Mouse (Mus musculus): ENCODE data around the gene Akap13.
"Not testable (repeated sequence)": the region's sequence is repeated elsewhere in the genome, so short reads cannot be mapped to it uniquely, and the experiment has no call there.

Akap13 gene

DNA sequence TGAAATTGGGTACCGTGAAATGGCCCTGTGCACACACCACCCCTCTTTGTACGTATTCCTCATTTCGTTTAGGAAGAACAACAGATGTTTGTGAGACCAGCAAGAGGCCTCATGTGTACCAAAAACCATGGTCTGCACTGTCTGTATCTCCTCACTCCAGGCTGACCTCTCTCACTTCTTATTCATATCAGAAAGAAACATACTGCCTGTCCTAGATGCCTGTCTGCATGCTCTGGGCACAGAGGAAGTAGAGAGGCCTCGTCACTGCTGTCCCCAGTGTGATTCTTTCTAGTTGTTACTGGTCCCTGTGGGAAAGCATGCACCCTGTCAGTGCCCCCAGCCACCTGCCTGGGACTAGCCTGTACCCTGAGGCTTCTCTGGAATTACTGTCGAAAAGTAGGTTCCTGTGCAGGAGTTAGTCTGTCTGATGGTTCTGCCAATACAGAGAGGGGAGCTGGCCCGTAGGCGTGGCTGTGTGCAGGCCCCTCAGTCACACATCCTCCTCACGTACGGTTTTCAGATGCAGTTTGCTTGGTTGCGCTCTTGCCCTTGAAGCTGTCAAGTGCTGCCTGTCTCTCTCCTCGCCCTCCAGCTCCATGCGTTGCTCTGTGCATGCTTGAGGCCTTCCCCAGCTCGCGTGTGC lies 295.9 kb downstream of the Akap13 start:
- intact Hi-C loops (cut with DNase I): no loop called here

DNA sequence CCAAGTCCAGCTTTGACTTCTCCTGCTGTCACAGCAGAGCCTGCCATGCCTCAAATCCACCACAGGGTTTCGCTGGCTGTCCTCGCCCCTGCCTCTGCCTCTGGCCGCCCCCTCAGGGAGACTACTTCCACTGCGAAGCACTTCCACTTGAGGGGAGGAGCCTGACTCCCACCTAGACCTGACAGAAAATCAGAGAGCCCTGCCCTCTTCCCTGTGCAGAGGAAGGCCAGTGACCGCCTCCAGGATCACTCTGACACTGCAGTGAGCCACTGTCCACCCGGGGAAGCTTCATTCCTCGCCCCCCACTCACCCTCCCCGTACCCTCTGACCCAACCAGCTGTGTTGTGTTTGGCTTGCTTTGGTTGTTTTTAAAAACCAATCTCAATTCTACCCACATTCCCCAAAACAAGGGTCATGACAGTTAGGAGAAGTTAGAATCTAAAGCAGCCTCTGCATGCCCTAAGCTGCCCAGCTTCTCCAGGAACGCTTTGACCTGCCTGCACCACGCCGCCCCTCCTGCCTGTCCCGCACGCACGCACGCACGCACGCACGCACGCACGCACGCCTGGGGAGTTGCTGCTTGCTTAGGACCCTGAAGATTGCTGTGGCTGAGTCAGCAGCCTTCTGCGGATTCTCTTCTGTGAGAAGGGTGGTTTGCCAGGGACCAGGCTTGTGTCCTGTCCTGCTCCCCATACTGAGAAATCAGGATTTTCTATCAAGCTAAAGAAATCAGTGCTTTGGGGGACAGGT lies 297.3 kb downstream of the Akap13 start:
- intact Hi-C loops (cut with DNase I): no loop called here

DNA sequence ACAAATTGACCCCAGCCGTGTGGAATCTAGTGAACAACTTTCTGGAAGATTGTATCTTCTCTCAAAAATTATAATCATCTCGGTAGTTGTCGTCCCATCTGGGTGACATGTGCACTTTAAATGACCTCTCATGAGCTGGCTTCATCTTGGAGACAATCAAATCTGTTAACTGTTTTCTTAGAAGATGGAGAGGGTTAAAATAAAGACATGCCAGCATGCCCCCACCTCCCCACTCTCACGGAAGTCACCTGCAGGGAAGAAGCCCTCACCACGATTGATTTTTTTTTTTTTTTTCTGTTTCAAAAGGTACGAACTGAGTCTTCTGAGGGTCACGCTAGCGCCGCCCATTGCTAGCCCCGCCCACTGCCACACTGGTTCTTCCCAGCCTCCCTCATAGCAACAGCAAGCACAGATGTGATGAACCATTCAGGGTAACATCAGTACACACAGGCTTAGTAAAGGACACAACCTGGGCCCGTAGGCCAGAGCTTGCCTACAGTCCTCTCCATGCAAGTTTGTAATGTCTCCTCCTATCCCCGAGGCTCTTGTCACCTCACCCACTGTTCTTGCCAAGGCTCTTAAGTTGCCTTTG lies 298.0 kb downstream of the Akap13 start:
- intact Hi-C loops (cut with DNase I): no loop called here

DNA sequence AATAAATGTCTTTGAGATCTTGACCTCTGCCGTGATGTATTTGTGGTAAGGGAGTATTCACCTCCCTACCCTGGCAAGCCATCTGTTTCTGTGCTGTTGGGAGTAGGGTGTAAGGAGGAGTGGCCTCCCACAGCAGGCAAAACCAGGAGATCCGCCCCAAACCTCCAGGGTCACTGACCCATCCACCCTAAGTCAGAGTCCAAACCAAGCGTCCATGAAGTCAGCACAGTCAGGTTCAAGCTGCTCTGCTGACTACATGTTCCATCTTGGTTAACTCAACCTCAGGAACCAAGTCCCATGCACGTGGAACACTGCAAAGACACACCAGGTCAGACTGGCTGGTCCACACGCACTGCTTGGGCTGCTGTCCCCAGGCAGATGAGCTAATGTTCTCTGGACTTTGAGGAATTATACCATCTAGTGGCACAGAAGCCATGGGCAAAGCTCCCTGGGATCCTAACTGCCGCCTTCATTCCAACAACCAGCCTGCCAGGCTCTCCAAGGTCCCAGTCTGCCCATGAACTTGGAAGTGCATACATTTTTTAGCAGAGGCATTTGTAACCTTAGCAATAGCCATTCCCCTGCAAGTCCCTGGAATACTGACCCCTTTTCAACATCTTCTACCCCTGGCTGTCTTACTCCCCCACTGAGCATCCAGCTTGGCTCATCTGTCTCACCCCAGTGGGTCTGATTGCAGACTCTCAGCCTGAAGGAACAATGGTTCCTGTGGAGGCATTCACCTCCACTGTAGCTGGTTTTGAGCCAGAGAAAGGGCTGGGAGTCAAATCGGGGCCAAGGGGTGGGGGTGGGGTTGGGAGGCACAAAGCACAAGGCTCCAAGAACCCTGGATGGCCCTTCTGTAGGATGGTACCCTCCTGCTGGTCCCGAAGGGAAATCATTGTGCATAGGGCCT lies 299.5 kb downstream of the Akap13 start:
- intact Hi-C loops (cut with DNase I): loop anchor here (5.0 kb wide), 1 partner anchor 107 kb away; no protein-coding TSS in a partner anchor

DNA sequence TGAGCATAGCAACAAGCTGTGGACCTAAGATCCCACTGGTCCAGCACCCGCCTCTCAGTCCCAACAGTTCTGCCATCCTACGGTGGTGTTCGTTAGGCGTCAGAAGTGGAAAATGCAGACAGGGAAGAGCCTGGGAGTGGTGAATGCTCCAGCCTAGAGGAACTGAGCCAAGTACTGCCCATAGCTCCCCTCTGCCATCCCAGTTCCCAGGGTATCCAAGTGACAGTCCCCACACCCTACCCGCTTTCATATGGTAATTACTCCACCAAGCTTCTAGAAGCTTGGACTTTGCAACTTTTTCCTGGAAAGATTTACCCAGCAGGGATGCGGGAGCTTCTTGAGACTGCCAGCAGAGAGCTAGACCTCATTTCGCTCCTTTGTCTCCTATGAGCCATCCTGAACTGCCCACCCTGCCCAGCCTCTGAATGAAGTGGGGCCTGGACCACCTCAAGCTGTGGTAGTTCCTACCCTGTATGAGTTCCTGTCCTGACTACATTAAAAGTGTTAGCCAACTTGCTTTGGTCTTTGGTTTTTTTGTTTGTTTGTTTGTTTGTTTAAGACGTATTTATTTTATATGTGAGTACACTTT lies 300.6 kb downstream of the Akap13 start:
- intact Hi-C loops (cut with DNase I): loop anchor here (5.0 kb wide), 1 partner anchor 106 kb away; no protein-coding TSS in a partner anchor

DNA sequence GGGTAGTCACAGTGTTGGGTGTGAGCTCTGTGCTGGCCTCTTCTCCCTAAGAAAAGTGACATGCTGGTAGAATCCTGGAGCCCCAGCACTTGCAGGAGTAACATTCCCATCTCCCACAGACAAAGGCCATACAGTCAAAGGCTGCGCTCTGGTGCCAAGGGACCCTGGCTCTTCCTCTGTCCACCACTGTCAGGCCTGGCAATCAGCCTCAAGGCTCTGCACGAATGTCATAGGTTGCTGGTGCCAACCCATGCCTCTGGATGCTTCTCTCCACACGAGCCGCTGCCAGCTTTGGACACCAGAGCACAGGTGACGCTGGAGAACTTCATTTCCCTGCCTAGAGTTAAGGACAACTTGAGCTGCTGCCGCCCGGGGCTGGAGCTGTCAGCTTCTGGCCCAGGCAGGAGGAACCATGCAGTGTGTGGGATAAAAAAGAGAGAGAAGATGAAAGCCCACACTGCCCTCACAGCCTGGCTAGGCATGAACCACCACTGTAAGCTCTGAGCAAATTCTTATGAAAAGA lies 304.7 kb downstream of the Akap13 start:
- intact Hi-C loops (cut with DNase I): loop anchor here (5.0 kb wide), 1 partner anchor 102 kb away; no protein-coding TSS in a partner anchor

DNA sequence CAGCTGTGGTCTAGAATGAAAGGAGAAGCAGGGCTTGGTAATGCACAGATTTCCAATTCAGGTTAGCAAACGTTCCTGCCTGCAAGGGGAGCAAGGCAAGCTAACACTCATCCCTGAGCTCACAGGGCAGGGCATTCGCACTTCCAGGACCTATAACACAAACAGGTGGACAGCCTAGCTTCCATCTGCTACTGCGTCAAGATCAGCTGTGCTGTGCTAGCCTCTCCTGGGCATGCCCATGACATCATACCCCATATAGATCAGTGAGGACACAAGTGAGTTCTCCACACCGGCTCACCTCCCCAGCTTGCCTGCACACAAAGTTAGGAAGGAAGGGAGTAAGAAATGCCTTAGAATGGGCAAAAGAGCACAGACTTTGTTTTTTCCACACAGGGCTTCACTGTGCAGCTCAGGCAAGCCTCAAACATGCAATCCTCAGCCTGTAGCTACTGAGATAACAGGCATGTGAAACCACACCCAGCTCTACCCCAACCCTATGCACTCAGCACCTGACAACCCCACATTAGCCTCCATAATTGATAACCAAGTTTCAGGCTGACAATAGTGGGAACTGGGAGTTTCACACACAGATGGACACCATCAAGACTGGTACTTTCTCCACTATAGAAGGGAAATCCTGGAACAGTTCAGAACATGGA lies 305.5 kb downstream of the Akap13 start:
- intact Hi-C loops (cut with DNase I): not testable (repeated sequence)

DNA sequence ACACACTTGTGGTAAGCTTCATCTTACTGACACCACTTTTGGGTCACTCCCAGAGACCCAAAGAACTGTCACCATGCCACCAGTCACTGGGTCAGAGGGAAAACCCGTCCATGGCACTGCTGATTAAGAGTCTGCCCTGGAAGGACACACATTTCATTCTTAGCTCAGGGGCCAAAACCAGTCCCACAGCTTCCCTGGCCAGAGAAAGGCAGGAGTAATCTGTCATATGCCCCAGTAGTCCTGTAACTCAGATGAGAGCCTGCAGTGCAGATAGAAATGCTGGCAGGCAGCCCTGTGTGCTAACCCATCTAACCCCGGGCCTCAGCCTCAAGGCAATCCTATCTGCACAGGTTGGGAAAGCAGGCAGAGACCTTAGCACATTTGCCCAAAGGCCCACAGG lies 306.9 kb downstream of the Akap13 start:
- intact Hi-C loops (cut with DNase I): not testable (repeated sequence)

DNA sequence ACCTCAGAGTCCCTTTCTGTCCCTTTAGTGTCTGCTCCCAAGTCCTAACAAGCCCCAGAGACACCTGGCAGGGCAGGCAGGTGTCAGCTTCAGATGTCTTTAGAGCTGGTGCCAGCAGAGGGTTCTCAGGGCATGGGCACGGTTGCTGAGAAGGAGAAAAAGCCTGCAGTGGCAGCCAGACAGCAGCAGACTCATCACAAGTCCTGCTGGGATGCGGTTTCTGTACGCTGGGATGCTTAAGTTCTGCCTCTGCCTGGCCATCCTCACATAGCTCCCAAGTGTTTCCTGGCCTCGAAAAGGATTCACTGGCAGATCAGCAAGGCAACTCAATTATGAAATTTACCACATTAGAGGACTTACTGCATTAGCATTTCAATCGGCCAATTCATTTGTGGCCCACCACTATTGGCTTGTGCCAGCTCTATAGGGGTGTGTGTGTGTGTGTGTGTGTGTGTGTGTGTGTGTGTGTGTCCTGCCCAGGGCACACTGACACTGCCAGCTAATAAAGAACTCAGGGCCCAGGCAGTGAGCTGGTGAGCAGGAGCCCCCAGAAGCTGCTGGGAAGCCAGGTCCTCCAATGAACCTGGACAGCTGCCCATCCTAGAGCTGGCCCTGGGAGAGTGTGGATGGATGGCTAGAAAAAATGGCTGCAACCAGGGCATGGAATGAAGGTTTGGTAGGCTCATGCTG lies 311.9 kb downstream of the Akap13 start:
- intact Hi-C loops (cut with DNase I): not testable (repeated sequence)

DNA sequence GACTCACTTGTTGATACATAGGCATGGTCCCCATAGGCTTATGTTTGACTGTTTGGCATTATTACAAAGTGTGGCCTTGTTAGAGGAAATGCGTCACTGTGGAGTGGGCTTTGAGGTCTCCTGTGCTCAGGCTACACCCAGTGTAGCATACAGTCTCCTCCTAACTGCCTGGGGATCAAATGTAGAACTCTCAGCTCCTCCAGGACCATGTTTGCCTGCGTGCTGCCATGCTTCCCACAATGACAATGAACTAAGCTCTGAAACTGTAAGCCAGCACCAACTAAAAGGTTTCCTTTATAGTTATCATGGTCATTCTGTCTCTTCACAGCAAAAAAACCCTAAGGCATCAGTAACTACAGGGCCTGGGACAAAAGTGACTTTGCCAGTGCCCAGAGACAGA lies 312.8 kb downstream of the Akap13 start:
- intact Hi-C loops (cut with DNase I): no loop called here

DNA sequence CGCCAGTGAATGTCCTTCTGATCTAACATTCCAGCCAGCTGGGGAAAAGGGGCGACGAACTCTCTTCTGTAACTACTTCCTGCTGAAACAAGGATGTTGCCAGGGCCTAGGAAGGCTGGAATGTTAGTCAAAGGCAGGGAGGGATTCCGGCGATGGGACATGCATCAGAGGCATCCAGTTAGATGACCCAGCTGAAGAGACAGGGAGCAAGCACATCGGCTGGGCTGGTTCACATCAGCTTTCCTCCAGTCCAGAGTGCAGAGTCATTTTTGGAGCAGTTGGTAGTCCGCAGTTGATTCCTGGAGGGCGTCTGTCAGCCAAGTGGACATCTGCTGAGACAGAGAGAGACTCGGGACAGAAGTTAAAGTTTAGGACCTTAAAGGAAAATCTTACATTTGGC lies 314.6 kb downstream of the Akap13 start:
- intact Hi-C loops (cut with DNase I): no loop called here

DNA sequence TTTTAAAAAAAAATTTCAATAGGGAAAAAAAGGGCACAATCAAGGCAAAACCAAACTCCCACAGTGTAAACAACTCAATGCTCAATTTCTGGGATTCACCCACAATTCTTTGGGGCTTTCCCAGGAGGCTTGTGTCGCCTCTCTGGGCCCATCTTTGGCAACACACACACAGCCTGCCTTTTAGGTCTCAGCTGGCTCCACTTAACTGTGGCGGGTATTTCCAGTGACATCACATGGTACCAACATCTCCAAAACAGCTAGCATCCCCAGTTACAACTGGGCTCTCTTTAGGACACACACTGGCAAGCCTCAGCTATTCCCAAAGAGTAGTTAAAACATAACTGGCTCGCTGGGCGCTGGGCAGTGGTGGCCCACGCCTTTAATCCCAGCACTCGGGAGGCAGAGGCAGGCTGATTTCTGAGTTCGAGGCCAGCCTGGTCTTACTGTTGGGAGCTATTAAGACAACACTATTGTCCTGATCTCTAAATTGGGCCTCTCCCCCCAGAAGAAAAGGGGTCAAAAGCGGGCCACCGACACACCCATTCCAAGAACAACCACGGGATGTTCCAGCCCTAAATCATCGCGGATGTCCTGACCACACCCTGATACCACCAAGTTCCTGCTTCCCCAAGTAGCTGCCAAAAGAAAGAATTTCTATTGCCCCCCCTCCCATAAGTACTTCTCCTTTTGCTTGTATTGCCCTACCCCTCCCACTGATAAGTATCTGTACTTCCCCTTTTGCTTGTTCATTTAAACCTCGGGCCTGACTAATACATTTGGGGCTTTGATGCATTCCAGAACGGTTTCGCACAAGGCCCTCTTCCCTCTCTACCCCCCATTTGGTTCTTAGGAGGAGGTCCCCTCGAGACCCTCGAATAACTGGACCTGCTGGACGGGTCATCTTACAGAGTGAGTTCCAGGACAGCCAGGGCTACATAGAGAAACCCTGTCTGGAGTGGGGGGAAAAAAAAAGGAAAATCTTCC lies 319.1 kb downstream of the Akap13 start:
- intact Hi-C loops (cut with DNase I): not testable (repeated sequence)

DNA sequence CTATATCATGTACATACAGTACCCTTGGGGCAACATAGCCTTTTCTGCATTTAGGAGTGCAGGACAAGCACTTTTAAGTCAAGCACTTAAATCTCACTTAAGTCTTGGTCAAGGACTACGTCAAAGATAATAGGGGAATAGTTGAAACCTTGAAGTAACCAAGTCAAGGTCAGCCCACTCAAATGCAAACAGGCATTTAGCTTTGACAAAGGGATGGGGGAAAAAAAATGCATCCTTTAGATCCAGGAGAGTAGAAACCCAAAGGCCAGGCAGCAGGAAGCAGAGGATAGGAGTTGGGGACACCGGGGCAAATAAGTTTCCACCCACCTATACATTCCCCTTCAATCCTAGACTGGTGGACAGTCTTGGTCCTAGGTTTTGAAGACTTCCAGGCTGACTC lies 322.7 kb downstream of the Akap13 start:
- intact Hi-C loops (cut with DNase I): no loop called here

DNA sequence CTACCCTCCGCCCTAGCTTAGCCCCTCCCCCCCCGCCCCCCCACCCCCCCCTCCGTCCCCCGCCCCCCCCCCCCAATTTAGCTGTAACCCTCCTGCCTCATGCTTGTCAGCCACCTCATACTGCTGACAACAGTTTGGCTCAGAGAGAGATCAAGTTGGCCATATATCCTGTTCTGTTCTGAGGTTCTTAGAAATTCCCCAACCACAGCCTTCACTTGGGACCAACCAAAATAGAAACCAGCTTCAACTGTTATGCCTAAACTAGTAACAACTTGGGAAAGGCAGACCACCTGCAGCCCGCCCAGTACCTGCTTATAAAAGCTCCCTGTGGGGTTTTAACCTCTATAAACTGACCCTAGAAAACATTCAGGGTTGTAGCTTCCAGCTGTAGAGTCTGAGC lies 325.5 kb downstream of the Akap13 start:
- intact Hi-C loops (cut with DNase I): no loop called here

DNA sequence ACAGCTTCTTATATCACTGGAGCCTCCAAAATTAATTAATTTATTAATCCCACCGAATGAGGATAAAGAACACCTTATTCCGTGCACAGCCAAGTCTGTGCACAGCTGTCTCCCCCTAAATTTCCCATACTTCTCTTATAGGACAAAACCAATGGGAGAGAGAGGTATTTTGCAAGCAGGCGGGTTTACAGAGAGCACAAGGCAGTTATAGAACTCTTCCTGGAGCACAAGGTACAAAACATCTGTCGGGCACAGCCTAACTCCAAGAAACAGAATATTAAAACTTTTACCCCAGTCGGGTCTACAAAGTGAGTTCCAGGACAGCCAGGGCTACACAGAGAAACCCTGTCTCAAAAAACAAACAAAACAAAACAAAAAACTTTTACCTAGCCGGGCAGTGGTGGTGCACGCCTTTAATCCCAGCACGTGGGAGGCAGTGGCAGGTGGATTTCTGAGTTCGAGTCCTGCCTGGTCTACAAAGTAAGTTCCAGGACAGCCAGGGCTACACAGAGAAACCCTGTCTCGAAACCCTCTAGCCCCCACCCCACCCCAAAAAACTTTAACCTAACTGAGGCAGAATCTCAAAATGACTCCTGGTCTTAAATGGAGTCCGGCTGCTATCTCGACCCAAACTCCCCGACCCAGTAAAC lies 326.1 kb downstream of the Akap13 start:
- intact Hi-C loops (cut with DNase I): no loop called here

DNA sequence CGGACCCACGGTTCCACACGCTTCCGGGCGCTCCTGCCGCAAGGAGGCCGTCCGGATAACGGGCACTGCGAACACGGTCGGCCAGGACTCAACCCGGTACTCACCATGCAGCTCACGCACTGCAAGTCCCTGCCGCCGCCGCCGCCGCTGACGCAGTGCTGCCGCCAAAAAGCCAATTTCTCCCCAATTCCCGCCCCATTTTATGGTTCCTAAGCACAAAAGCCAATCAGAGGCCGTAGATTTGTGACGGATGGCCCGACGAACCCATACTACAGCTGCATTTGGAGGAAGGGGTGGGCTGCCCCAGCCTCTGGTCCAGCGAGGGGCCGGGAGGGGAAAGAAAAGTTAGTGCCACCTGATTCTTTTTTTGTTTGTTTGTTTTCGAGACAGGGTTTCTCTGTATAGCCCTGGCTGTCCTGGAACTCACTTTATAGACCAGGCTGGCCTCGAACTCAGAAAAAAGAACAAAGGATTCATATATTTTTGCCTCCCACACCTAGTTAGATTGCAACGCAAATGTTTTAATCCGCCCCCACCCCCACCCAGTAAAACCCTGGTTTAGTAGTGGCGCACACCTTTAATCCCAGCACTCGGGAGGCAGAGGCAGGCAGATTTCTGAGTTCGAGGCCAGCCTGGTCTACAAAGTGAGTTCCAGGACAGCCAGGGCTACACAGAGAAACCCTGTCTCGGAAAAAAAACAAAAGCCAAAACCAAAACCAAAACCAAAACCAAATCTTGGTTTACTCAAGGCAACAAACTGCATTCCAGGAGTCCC lies 326.8 kb downstream of the Akap13 start:
- intact Hi-C loops (cut with DNase I): no loop called here

DNA sequence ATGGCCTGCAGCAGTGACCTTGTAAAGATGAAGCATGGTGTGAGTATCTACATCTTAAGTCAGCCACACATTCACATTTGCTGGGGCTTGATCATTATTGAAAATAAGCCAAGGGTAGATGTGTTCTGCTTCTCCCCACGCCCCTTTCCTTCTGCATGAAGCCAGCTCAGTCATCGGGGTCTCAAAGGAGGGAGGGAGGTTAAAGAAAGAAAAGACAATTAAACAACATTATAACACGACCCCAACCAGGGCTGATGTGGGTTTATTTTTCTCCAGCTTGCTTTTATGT lies 327.3 kb downstream of the Akap13 start:
- intact Hi-C loops (cut with DNase I): no loop called here
